Mouse (Mus musculus) bone marrow macrophage, adult 2 months (primary cell): ENCODE data around the gene E2f8.

Experiments
- CTCF ChIP-seq: IDR thresholded peaks from 2 replicates; pipeline ENCODE4 v1.5.1; 2012; ENCODE audit warnings: low read depth, mild to moderate bottlenecking, low read length, moderate library complexity
- POLR2A ChIP-seq: IDR thresholded peaks from 2 replicates; pipeline ENCODE4 v1.6.1; 2012; ENCODE audit warnings: mild to moderate bottlenecking, low read depth, low read length, borderline replicate concordance

DNA sequence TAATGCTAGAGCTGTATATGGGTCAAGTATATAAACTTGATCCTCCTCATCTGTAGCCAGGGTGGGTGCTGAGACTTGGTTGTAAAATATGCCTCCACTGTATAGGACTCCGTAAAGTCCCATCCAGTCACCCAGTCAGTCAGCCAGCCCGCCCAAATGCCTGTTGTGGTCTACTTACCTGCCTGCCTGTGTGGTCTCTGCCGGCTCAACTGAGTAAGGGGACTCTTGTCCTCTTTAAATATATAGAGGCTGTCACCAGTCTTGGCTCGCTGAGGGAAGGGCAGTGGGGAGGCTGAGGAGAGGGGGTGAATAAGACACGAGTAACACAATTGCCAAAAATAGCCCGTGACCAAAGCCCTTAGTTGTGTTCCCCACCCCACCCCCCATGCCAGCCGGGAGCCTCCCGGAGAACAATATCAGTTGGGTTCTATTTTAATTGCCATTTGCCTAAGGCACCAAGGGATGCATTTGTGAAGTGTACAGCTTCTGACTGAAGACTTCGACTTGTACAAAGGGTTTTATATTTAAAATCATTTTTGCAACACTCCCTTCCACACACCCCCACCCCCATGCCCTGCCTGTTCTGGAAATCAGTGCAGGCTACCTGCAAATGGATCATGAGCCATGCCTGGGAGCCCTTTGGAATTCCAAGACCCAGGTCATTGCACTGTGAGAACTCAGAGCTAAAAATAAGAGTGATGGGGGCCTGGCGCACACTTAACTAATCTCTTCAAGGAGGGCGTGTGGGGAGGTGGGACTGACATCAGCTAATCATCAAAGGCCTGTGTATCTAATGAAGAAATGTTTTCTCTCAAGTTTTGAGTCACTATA, 33.4 kb downstream of the E2f8 start, which contains the start of gene Csrp3:
- TF ChIP-seq CTCF (no peak), POLR2A (no peak)
